Mouse (Mus musculus): ENCODE data around the gene Nmrk2. TPM values are rescaled to one million over a fixed set of nuclear protein-coding genes. Genes with fewer than 3 reads are reported as not detected.
"Not testable (repeated sequence)": the region's sequence is repeated elsewhere in the genome, so short reads cannot be mapped to it uniquely, and the experiment has no call there.

Nmrk2 gene
- polyA plus RNA-seq, 1 experiment = 0.97 TPM

GRCm38 (mm10) chr10:81173132-81173531, 28.7 kb downstream of the Nmrk2 start:
- TF ChIP-seq POLR2A (IDR thresholded peaks at IDR 0.05; ENCODE audit: low read depth, low read length) (no peak), CTCF (conservative IDR thresholded peaks at IDR 0.05; ENCODE audit: insufficient read depth, insufficient read length, low read depth, low read length) (peak; percentile 81)
- peak; percentile 86 for DNase-seq
- peak overlapping the region; percentile 22; the same call in 1 of the 2 replicates for H3K4me3 ChIP-seq (ENCODE audit: insufficient read depth, low read depth, low read length)
- no peaks in the 10 kb centered on the region for H3K27me3 ChIP-seq (replicated peaks; ENCODE audit: control insufficient read depth, insufficient read depth, low read length)
- H3K4me1 ChIP-seq (ENCODE audit: control insufficient read depth, insufficient read depth, low read length) = peaks cover 21% of the 10 kb centered on the region; the same call in 1 of the 2 replicates
- WGBS = 5% methylated on average over 21 of the region's 21 CpGs
- peak overlapping the region; percentile 86 for H3K27ac ChIP-seq (ENCODE audit: insufficient read depth, low read depth, low read length)
- no peaks in the 10 kb centered on the region for H3K36me3 ChIP-seq (ENCODE audit: control insufficient read depth, insufficient read depth, low read length)

GRCm38 (mm10) chr10:81169411-81169900, 32.4 kb downstream of the Nmrk2 start:
- 0 out of 2 replicates have a peak overlapping the region, but pooled peaks have one; percentile 31 for H3K27ac ChIP-seq (ENCODE audit: insufficient read depth, low read depth, low read length)
- not testable (repeated sequence) for DNase-seq; H3K36me3 ChIP-seq (ENCODE audit: control insufficient read depth, insufficient read depth, low read length); H3K4me3 ChIP-seq (ENCODE audit: insufficient read depth, low read depth, low read length); H3K27me3 ChIP-seq (replicated peaks; ENCODE audit: control insufficient read depth, insufficient read depth, low read length)
- peaks cover 20% of the 10 kb centered on the region; the same call in 1 of the 2 replicates for H3K4me1 ChIP-seq (ENCODE audit: control insufficient read depth, insufficient read depth, low read length)
- WGBS = 17% methylated on average over 8 of the region's 14 CpGs

DNA sequence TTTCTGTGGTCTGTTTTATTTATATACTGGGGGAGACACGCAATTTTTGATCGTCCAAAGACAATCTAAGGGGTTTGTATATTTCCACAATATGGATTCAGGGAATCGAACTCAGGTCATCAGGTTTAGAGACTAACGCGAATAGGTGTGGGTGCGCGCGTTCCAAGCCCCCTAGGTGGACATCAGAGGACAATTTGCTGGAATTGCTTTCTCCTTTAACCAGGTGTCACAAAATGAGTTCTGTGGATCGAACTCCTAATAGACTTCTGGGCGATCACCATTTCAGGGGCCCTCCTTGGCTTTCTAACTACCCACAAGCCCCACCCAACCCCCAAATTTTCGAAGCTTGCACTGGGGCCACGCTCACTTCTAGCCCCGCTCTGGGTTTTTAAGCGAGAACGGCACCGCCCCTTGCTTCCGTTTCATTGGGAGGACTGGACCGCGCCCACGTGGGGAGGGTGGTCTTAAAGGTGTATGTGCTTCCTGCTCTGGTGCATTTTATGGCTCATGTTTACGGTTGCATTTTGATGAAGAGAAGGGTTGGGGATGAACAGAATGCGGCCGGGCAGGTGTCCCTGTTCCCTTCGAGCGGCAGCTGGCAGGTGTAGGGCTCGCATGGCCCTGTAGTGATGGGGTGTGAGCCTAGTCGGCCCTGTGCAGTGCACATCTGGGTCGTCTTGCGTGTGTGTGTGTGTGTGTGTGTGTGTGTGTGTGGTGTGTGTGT, 33.2 kb downstream of the Nmrk2 start:
- peak; percentile 94 for DNase-seq

GRCm38 (mm10) chr10:81168087-81168431, 33.8 kb downstream of the Nmrk2 start:
- peak overlapping the region; percentile 36 for H3K4me3 ChIP-seq (ENCODE audit: insufficient read depth, low read depth, low read length)
- no peak for DNase-seq
- no peak for TF ChIP-seq POLR2A (IDR thresholded peaks at IDR 0.05; ENCODE audit: low read depth, low read length)
- H3K27me3 ChIP-seq (replicated peaks; ENCODE audit: control insufficient read depth, insufficient read depth, low read length) = no peaks in the 10 kb centered on the region
- no peaks in the 10 kb centered on the region for H3K36me3 ChIP-seq (ENCODE audit: control insufficient read depth, insufficient read depth, low read length)
- peak overlapping the region; percentile 29 for H3K27ac ChIP-seq (ENCODE audit: insufficient read depth, low read depth, low read length)
- 4% methylated on average over 5 of the region's 5 CpGs for WGBS
- H3K4me1 ChIP-seq (ENCODE audit: control insufficient read depth, insufficient read depth, low read length) = peaks cover 15% of the 10 kb centered on the region; the same call in 1 of the 2 replicates

More for the DNA sequence above, 33.2 kb downstream of the Nmrk2 start:
- Histone ChIP-seq H3K27me3 (replicated peaks; ENCODE audit: control insufficient read depth, insufficient read depth, low read length) (no peaks in the 10 kb centered on the region), H3K4me3 (ENCODE audit: insufficient read depth, low read depth, low read length) (peak overlapping the region; percentile 82), H3K36me3 (ENCODE audit: control insufficient read depth, insufficient read depth, low read length) (no peaks in the 10 kb centered on the region), H3K27ac (ENCODE audit: insufficient read depth, low read depth, low read length) (peak overlapping the region; percentile 96), H3K4me1 (ENCODE audit: control insufficient read depth, insufficient read depth, low read length) (peaks cover 20% of the 10 kb centered on the region; the same call in 1 of the 2 replicates)
- TF ChIP-seq CTCF (conservative IDR thresholded peaks at IDR 0.05; ENCODE audit: insufficient read depth, insufficient read length, low read depth, low read length) (no peak), POLR2A (IDR thresholded peaks at IDR 0.05; ENCODE audit: low read depth, low read length) (no peak)
- WGBS = 1% methylated on average over 29 of the region's 29 CpGs

DNA sequence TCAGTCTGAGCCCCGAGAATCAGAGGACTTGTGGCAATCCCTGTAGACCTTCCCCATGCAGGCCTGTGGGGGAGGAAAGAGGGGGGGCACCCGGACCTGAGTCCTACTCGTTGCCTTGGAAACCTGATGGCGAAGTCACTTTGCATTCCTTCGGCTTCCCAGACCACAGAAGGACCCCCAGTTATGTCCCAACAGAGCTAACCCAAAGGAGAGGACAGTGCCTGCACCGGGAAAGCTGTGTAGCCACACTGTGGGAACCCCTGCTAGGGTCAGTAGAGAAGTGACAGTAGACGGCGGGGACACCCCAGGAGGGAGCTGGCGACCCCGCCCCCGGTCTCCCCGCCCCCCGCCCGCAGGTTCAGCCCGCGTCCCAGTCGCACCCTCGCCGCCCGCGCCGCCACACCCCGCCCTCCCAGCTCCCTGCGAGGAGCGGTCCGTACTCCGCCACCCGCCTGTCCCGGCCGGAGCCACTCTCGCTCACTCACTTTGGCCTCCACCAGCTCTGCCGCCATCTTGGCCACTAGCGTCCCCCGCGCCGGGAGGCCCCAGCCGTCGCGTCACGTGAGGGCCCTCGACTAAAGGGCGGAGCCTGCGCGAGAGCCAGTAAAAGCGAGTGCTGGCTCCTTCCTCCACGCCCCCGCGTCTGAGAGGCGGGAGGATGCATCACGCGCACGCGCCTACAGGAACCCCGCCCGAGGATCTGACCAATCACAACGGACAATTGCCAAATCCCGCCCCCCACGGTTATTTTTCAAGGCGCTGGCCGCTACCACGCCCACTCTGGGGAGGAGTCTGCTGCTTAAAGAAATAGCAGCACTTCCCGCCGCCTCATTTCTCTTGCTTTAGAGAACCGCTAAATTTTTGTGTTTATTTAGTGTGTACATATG, 34.4 kb downstream of the Nmrk2 start, which contains the start of gene Pias4:
Gene Pias4 (minus strand): TSS at position 724 of the 887 bp plus-strand sequence.
- TF ChIP-seq CTCF (conservative IDR thresholded peaks at IDR 0.05; ENCODE audit: insufficient read depth, insufficient read length, low read depth, low read length) (no peak), POLR2A (IDR thresholded peaks at IDR 0.05; ENCODE audit: low read depth, low read length) (peak; percentile 84)
- DNase-seq = peak; percentile 100
- H3K27ac ChIP-seq (ENCODE audit: insufficient read depth, low read depth, low read length) = peak within 1 kb of the TSS; percentile 29
- no peaks in the 10 kb centered on the region for H3K27me3 ChIP-seq (replicated peaks; ENCODE audit: control insufficient read depth, insufficient read depth, low read length)
- H3K36me3 ChIP-seq (ENCODE audit: control insufficient read depth, insufficient read depth, low read length) = no peaks in the 10 kb centered on the region
- peak within 1 kb of the TSS; percentile 86 for H3K4me3 ChIP-seq (ENCODE audit: insufficient read depth, low read depth, low read length)
- WGBS = under 1% methylated on average over 63 of the region's 64 CpGs
- H3K4me1 ChIP-seq (ENCODE audit: control insufficient read depth, insufficient read depth, low read length) = peaks cover 15% of the 10 kb centered on the region; the same call in 1 of the 2 replicates

GRCm38 (mm10) chr10:81165118-81165517, 36.7 kb downstream of the Nmrk2 start:
- Histone ChIP-seq H3K27ac (ENCODE audit: insufficient read depth, low read depth, low read length) (no peak overlapping the region), H3K4me1 (ENCODE audit: control insufficient read depth, insufficient read depth, low read length) (peaks cover 15% of the 10 kb centered on the region; the same call in 1 of the 2 replicates), H3K27me3 (replicated peaks; ENCODE audit: control insufficient read depth, insufficient read depth, low read length) (no peaks in the 10 kb centered on the region), H3K36me3 (ENCODE audit: control insufficient read depth, insufficient read depth, low read length) (no peaks in the 10 kb centered on the region), H3K4me3 (ENCODE audit: insufficient read depth, low read depth, low read length) (no peak overlapping the region)
- DNase-seq = peak; percentile 44
- TF ChIP-seq POLR2A (IDR thresholded peaks at IDR 0.05; ENCODE audit: low read depth, low read length) (no peak), CTCF (conservative IDR thresholded peaks at IDR 0.05; ENCODE audit: insufficient read depth, insufficient read length, low read depth, low read length) (no peak)
- 33% methylated on average over 8 of the region's 8 CpGs for WGBS

- WGBS = 45% methylated on average over 2 of the region's 2 CpGs
Observed at GRCm38 (mm10) chr10:81162318-81162652, 39.6 kb downstream of the Nmrk2 start.

More at GRCm38 (mm10) chr10:81162318-81162652, 39.6 kb downstream of the Nmrk2 start:
- Histone ChIP-seq H3K27ac (ENCODE audit: insufficient read depth, low read depth, low read length) (no peak overlapping the region), H3K4me3 (ENCODE audit: insufficient read depth, low read depth, low read length) (no peak overlapping the region), H3K4me1 (ENCODE audit: control insufficient read depth, insufficient read depth, low read length) (peaks cover 9% of the 10 kb centered on the region; the same call in 1 of the 2 replicates), H3K27me3 (replicated peaks; ENCODE audit: control insufficient read depth, insufficient read depth, low read length) (no peaks in the 10 kb centered on the region), H3K36me3 (ENCODE audit: control insufficient read depth, insufficient read depth, low read length) (no peaks in the 10 kb centered on the region)
- TF ChIP-seq POLR2A (IDR thresholded peaks at IDR 0.05; ENCODE audit: low read depth, low read length) (no peak), CTCF (conservative IDR thresholded peaks at IDR 0.05; ENCODE audit: insufficient read depth, insufficient read length, low read depth, low read length) (no peak)
- no peak for DNase-seq
